Mouse (Mus musculus) heart, adult 8-10 months (tissue): ENCODE measurements around the gene Cfb. TPM values are rescaled to one million over a fixed set of nuclear protein-coding genes. Genes with fewer than 3 reads are reported as not detected.
"Not testable (repeated sequence)": the region's sequence is repeated elsewhere in the genome, so short reads cannot be mapped to it uniquely, and the experiment has no call there.

ENCODE experiments used
- DNase-seq: peaks from one replicate; pipeline ENCODE4 v3.0.0; 2022; ENCODE audit warnings: low spot score
- total RNA-seq, 4 experiments: library from RNA; stranded (reverse); gene quantifications; 2 replicates each; pipeline ENCODE4 v1.2.4; 2022

The Cfb gene
- total RNA-seq, result 1 to 10 TPM; 2.2 to 8.5 (median 4.5) TPM

GRCm38 (mm10) chr17:34862416-34863081 is at the start of gene Cfb:
Cfb (minus strand) TSS chr17:34862518.
- DNase-seq, result no peak

- peak; percentile 64 for DNase-seq
These were observed 49.6 kb upstream of the Cfb start for GRCm38 (mm10) chr17:34911945-34912351.

- no peak for DNase-seq
These were observed 48.7 kb upstream of the Cfb start for GRCm38 (mm10) chr17:34910982-34911381.

- DNase-seq, result no peak
These were observed 40.6 kb upstream of the Cfb start for GRCm38 (mm10) chr17:34902895-34903294.

- DNase-seq, result not testable (repeated sequence)
These were observed 39.6 kb upstream of the Cfb start for GRCm38 (mm10) chr17:34901948-34902347.

- not testable (repeated sequence) for DNase-seq
These were observed 38.5 kb upstream of the Cfb start for GRCm38 (mm10) chr17:34900826-34901225.

- peak; percentile 26 for DNase-seq
These were observed 37.5 kb upstream of the Cfb start for GRCm38 (mm10) chr17:34899890-34900243.

GRCm38 (mm10) chr17:34899053-34899889 is 37.0 kb upstream of the Cfb start:
- peak; percentile 48 for DNase-seq

GRCm38 (mm10) chr17:34898706-34899052 is 36.4 kb upstream of the Cfb start:
- DNase-seq, result no peak

GRCm38 (mm10) chr17:34898160-34898586 is 35.9 kb upstream of the Cfb start, which contains the start of the genes C2 and Ehmt2:
C2 (minus strand) TSS chr17:34898265.
Ehmt2 (plus strand) TSS chr17:34898469.
- peak; percentile 78 for DNase-seq

- DNase-seq, result peak; percentile 24
These were observed 35.2 kb upstream of the Cfb start for GRCm38 (mm10) chr17:34897373-34898159.

- no peak for DNase-seq
These were observed 34.0 kb upstream of the Cfb start for GRCm38 (mm10) chr17:34896366-34896765.

GRCm38 (mm10) chr17:34895724-34896123 is 33.4 kb upstream of the Cfb start:
- DNase-seq, result no peak

- peak; percentile 35 for DNase-seq
These were observed 32.6 kb upstream of the Cfb start for GRCm38 (mm10) chr17:34894801-34895530.

GRCm38 (mm10) chr17:34894074-34894597 is 31.8 kb upstream of the Cfb start:
- peak; percentile 91 for DNase-seq

GRCm38 (mm10) chr17:34893072-34893824 is 30.9 kb upstream of the Cfb start:
- no peak for DNase-seq

- DNase-seq, result no peak
These were observed 29.1 kb upstream of the Cfb start for GRCm38 (mm10) chr17:34891377-34891776.

GRCm38 (mm10) chr17:34890074-34890743 is 27.9 kb upstream of the Cfb start:
- DNase-seq, result no peak

GRCm38 (mm10) chr17:34887942-34888341 is 25.6 kb upstream of the Cfb start:
- DNase-seq, result no peak

GRCm38 (mm10) chr17:34885615-34886014 is 23.3 kb upstream of the Cfb start:
- no peak for DNase-seq
